Mouse (Mus musculus) midbrain, embryonic 11.5 days (tissue): ENCODE measurements around the gene Prkag3. TPM values are rescaled to one million over a fixed set of nuclear protein-coding genes. Genes with fewer than 3 reads are reported as not detected.

Experiments used
- ATAC-seq: fragments of 200-750 bp; cut with Nextera tagmentation; 2 replicates; pipeline ENCODE4 v1.8.0; 2017; ENCODE audit warnings: moderate TSS enrichment, moderate library complexity; ENCODE audit not compliant: low FRiP score
- DNase-seq: peaks from one replicate; pipeline ENCODE4 v3.0.0; 2015; ENCODE audit warnings: low spot score; ENCODE audit errors: missing footprints
- H3K27ac ChIP-seq: fragments of 300-500 bp; sonication (generic); 2 replicates; pipeline ENCODE4 v1.5.1; 2014; ENCODE audit warnings: low read depth, low read length
- H3K27me3 ChIP-seq: fragments of 300-500 bp; sonication (generic); 2 replicates; pipeline ENCODE4 v1.6.1; 2014; ENCODE audit warnings: mild to moderate bottlenecking, low read length, moderate library complexity, mixed read lengths; ENCODE audit not compliant: control insufficient read depth, insufficient read depth
- H3K36me3 ChIP-seq: fragments of 300-500 bp; sonication (generic); 2 replicates; pipeline ENCODE4 v1.6.1; 2014; ENCODE audit warnings: mild to moderate bottlenecking, low read length, moderate library complexity, mixed read lengths; ENCODE audit not compliant: control insufficient read depth, insufficient read depth
- H3K4me1 ChIP-seq: fragments of 300-500 bp; sonication (generic); 2 replicates; pipeline ENCODE4 v1.6.1; 2014; ENCODE audit warnings: low read length; ENCODE audit not compliant: control insufficient read depth, insufficient read depth
- H3K4me2 ChIP-seq: fragments of 300-500 bp; sonication (generic); 2 replicates; pipeline ENCODE4 v1.6.1; 2014; ENCODE audit warnings: mild to moderate bottlenecking, moderate library complexity
- H3K4me3 ChIP-seq: fragments of 300-500 bp; sonication (generic); 2 replicates; pipeline ENCODE4 v1.5.1; 2014; ENCODE audit warnings: low read depth, low read length
- H3K9ac ChIP-seq: fragments of 300-500 bp; sonication (generic); 2 replicates; pipeline ENCODE4 v1.6.1; 2014; ENCODE audit warnings: low read length
- H3K9me3 ChIP-seq: fragments of 300-500 bp; sonication (generic); 2 replicates; pipeline ENCODE4 v1.6.1; 2016; ENCODE audit warnings: low read length; ENCODE audit not compliant: control insufficient read depth
- WGBS: fragments of 180-500 bp; shearing (Covaris S2); extraction: QIAGEN DNeasy Blood & Tissue Kit; methylation state at CpG from one replicate; pipeline ENCODE4 v1.1.7; 2014; 5-methylcytosine and 5-hydroxymethylcytosine counted together
- polyA plus RNA-seq: library from polyadenylated mRNA; unstranded; fragments of >200 nt; fragmentation: Nextera tagmentation; extraction: Ambion mirVana; gene quantifications from 2 replicates; pipeline ENCODE4 v1.2.1, GENCODE M21; 2014

Gene Prkag3
- not detected in 2 replicates for polyA plus RNA-seq

GRCm38 (mm10) chr1:74748643-74749271 lies at the start of gene Prkag3:
TSS of gene Prkag3 (minus strand) at chr1:74749221.
- H3K4me3 ChIP-seq, result no peak within 1 kb of the TSS; the same call in 1 of the 2 replicates
- 8% methylated on average over 30 of the region's 30 CpGs for WGBS
- H3K36me3 ChIP-seq, result no peaks in the 10 kb centered on the region
- H3K4me2 ChIP-seq, result peak within 1 kb of the TSS; percentile 42
- no peak within 1 kb of the TSS for H3K27ac ChIP-seq
- H3K4me1 ChIP-seq, result no peaks in the 10 kb centered on the region
- ATAC-seq (peak; percentile 54; the same call in 1 of the 2 replicates), DNase-seq (peak; percentile 93)
- peaks cover 2% of the 10 kb centered on the region; the same call in 1 of the 2 replicates for H3K27me3 ChIP-seq
- peak within 1 kb of the TSS; percentile 60; the same call in 1 of the 2 replicates for H3K9ac ChIP-seq
- H3K9me3 ChIP-seq, result no peaks in the 10 kb centered on the region

GRCm38 (mm10) chr1:74797459-74797858 lies 48.4 kb upstream of the Prkag3 start:
- Histone ChIP-seq H3K4me2 (no peak overlapping the region), H3K9ac (no peak overlapping the region), H3K9me3 (no peaks in the 10 kb centered on the region), H3K36me3 (no peaks in the 10 kb centered on the region), H3K27ac (no peak overlapping the region), H3K4me1 (peaks cover 30% of the 10 kb centered on the region), H3K27me3 (peaks cover 82% of the 10 kb centered on the region), H3K4me3 (no peak overlapping the region)
- WGBS, result 7% methylated on average over 5 of the region's 5 CpGs
- ATAC-seq (peak; percentile 82), DNase-seq (peak; percentile 92)

- no peak overlapping the region for H3K9ac ChIP-seq
- peak overlapping the region; percentile 19; the same call in 1 of the 2 replicates for H3K4me3 ChIP-seq
- H3K4me1 ChIP-seq, result peaks cover 35% of the 10 kb centered on the region
- ATAC-seq, result no peak
- H3K27ac ChIP-seq, result no peak overlapping the region
- peaks cover 84% of the 10 kb centered on the region for H3K27me3 ChIP-seq
- 4% methylated on average over 6 of the region's 11 CpGs for WGBS
- no peaks in the 10 kb centered on the region for H3K36me3 ChIP-seq
- peak overlapping the region; percentile 43 for H3K4me2 ChIP-seq
- H3K9me3 ChIP-seq, result no peaks in the 10 kb centered on the region
- DNase-seq, result no peak
Measured at GRCm38 (mm10) chr1:74795145-74795529, 46.1 kb upstream of the Prkag3 start.

- H3K27me3 ChIP-seq, result peaks cover 84% of the 10 kb centered on the region
- WGBS, result under 1% methylated on average over 29 of the region's 38 CpGs
- H3K36me3 ChIP-seq, result no peaks in the 10 kb centered on the region
- H3K9me3 ChIP-seq, result no peaks in the 10 kb centered on the region
- H3K4me3 ChIP-seq, result peak overlapping the region; percentile 19; the same call in 1 of the 2 replicates
- peaks cover 35% of the 10 kb centered on the region for H3K4me1 ChIP-seq
- ATAC-seq, result peak; percentile 26
- H3K27ac ChIP-seq, result no peak overlapping the region
- peak; percentile 94 for DNase-seq
- H3K9ac ChIP-seq, result peak overlapping the region; percentile 12; the same call in 1 of the 2 replicates
- peak overlapping the region; percentile 43 for H3K4me2 ChIP-seq
Measured at GRCm38 (mm10) chr1:74794487-74795144, 45.6 kb upstream of the Prkag3 start.

- no peaks in the 10 kb centered on the region for H3K9me3 ChIP-seq
- WGBS, result 6% methylated on average over 19 of the region's 19 CpGs
- H3K27me3 ChIP-seq, result peaks cover 84% of the 10 kb centered on the region
- no peak overlapping the region for H3K27ac ChIP-seq
- H3K4me1 ChIP-seq, result peaks cover 35% of the 10 kb centered on the region
- H3K4me2 ChIP-seq, result no peak overlapping the region
- H3K4me3 ChIP-seq, result no peak overlapping the region
- ATAC-seq (no peak), DNase-seq (peak; percentile 91)
- H3K9ac ChIP-seq, result no peak overlapping the region
- no peaks in the 10 kb centered on the region for H3K36me3 ChIP-seq
Measured at GRCm38 (mm10) chr1:74792831-74793660, 44.0 kb upstream of the Prkag3 start.

GRCm38 (mm10) chr1:74791249-74791648 lies 42.2 kb upstream of the Prkag3 start, which contains the start of gene Wnt10a:
TSS of gene Wnt10a (plus strand) at chr1:74791516.
- no peak; the same call in 1 of the 2 replicates for ATAC-seq
- Histone ChIP-seq H3K27me3 (peaks cover 94% of the 10 kb centered on the region), H3K9ac (0 out of 2 replicates have a peak within 1 kb of the TSS, but pooled peaks have one; percentile 24), H3K4me1 (peaks cover 25% of the 10 kb centered on the region), H3K9me3 (no peaks in the 10 kb centered on the region), H3K27ac (no peak within 1 kb of the TSS), H3K36me3 (no peaks in the 10 kb centered on the region), H3K4me3 (peak within 1 kb of the TSS; percentile 18), H3K4me2 (peak within 1 kb of the TSS; percentile 34)
- WGBS, result under 1% methylated on average over 10 of the region's 11 CpGs
- no peak for DNase-seq

GRCm38 (mm10) chr1:74790095-74790494 lies 41.1 kb upstream of the Prkag3 start:
- Histone ChIP-seq H3K4me2 (no peak overlapping the region), H3K9ac (no peak overlapping the region)

GRCm38 (mm10) chr1:74788603-74789176 lies 39.7 kb upstream of the Prkag3 start:
- no peaks in the 10 kb centered on the region for H3K9me3 ChIP-seq
- DNase-seq, result peak; percentile 85
- ATAC-seq, result no peak
- H3K27ac ChIP-seq, result no peak overlapping the region
- WGBS, result 17% methylated on average over 6 of the region's 6 CpGs
- H3K9ac ChIP-seq, result no peak overlapping the region
- no peak overlapping the region for H3K4me3 ChIP-seq
- H3K27me3 ChIP-seq, result peaks cover 93% of the 10 kb centered on the region
- peaks cover 17% of the 10 kb centered on the region for H3K4me1 ChIP-seq
- H3K4me2 ChIP-seq, result no peak overlapping the region
- no peaks in the 10 kb centered on the region for H3K36me3 ChIP-seq

More at GRCm38 (mm10) chr1:74790095-74790494, 41.1 kb upstream of the Prkag3 start:
- WGBS, result 11% methylated on average over 3 of the region's 3 CpGs
- DNase-seq (peak; percentile 86), ATAC-seq (no peak)
- peaks cover 22% of the 10 kb centered on the region for H3K4me1 ChIP-seq
- no peak overlapping the region for H3K27ac ChIP-seq
- H3K4me3 ChIP-seq, result no peak overlapping the region
- H3K27me3 ChIP-seq, result peaks cover 93% of the 10 kb centered on the region
- no peaks in the 10 kb centered on the region for H3K9me3 ChIP-seq
- no peaks in the 10 kb centered on the region for H3K36me3 ChIP-seq
